In the genomic region with DNA sequence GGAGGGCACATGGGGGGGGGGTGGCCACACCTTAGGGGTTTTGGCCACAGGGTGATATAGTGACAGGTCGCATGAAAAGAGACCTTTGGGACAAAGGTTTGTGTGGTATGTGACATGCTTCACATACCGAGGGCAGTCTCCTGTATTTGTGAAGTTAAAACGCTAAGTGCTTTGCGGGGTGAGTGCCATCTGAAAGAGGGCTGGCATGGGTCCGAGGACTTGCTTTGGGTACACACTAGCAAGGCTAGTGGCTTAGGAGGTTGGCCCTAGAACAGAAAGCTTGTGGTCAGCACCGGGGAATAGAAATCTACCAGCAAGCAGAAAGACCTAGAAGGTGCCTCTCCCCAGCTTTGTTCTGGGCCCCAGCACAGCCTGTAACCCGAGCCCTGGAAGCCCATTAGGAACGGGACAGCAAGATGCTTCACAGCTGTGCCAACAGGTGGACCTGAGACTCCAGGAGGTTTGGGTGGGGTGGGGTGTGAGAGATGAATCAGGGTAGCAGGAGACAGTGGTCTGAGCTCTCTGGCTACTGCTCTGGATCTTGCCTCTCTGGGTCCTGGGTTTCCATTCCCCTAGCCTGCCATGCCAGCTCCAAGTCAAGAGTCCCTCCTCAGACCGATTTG, we compare ENCODE assay signal across 21 mouse cellular contexts.
DNase-seq lines count a peak whose midpoint lies in the region; ATAC-seq and TF ChIP-seq lines count a peak whose summit lies in the region.
"Had no signal": no experiment of that assay in that cellular context is flagged by ENCODE, and none has a peak within 500 bp of the region (broad histone marks: within the 10 kb centered on the region; RNA-seq: fewer than 3 reads in every experiment).

No protein-coding gene starts in this region.

- H3K9me3 ChIP-seq in limb, embryonic 11.5 days (ENCODE audit: control insufficient read depth, low read length), result no peaks in the 10 kb centered on the region
- no peaks in the 10 kb centered on the region for H3K9me3 ChIP-seq in limb, embryonic 10.5 days (replicated peaks)
- H3K9me3 ChIP-seq: embryonic facial prominence, embryonic 15.5 days; forebrain, embryonic 13.5 days; midbrain, embryonic 13.5 days had no signal

- H3K36me3 ChIP-seq in limb, embryonic 11.5 days (ENCODE audit: control insufficient read depth, insufficient read depth, low read length), result no peaks in the 10 kb centered on the region
- no peaks in the 10 kb centered on the region for H3K36me3 ChIP-seq in limb, embryonic 10.5 days
- H3K36me3 ChIP-seq: embryonic facial prominence, embryonic 15.5 days; midbrain, embryonic 13.5 days had no signal

- WGBS in limb, embryonic 11.5 days, result 62% methylated on average over 9 of the region's 9 CpGs
- 63% methylated on average over 9 of the region's 9 CpGs for WGBS in limb, embryonic 10.5 days
- 67% methylated on average over 9 of the region's 9 CpGs for WGBS in lung, adult 2 months

- 0 out of 2 replicates have a peak, but pooled peaks cover 8% of the 10 kb centered on the region for H3K4me1 ChIP-seq in limb, embryonic 11.5 days (ENCODE audit: control insufficient read depth, insufficient read depth, low read length)
- H3K4me1 ChIP-seq in limb, embryonic 10.5 days, result peaks cover 19% of the 10 kb centered on the region
- no peaks in the 10 kb centered on the region; the same call in none of the 2 replicates for H3K4me1 ChIP-seq in lung, adult 2 months (ENCODE audit: control insufficient read depth, insufficient read depth, low read length)
- H3K4me1 ChIP-seq: embryonic facial prominence, embryonic 15.5 days; megakaryocyte, embryonic 14.5 days had no signal

- no peak for TF ChIP-seq CTCF in lung, adult 2 months (IDR thresholded peaks at IDR 0.05; ENCODE audit: insufficient read depth, low read length)

- H3K4me2 ChIP-seq in limb, embryonic 11.5 days (ENCODE audit: low read depth, severe bottlenecking), result no peak overlapping the region
- H3K4me2 ChIP-seq: embryonic facial prominence, embryonic 15.5 days; forebrain, embryonic 13.5 days; heart, embryonic 11.5 days; hindbrain, embryonic 14.5 days; midbrain, embryonic 13.5 days had no signal

- DNase-seq in limb, embryonic 11.5 days (ENCODE audit: low spot score), result peak; percentile 38
- no peak for DNase-seq in limb, embryonic 10.5 days (ENCODE audit: low spot score)
- peak; percentile 49 for DNase-seq in lung, adult 2 months
- peak; percentile 45 for DNase-seq in lung, postnatal 14 days
- DNase-seq in adrenal gland, adult (ENCODE audit: inconsistent age in 2 of 2, low spot score in 1 of 2), result no peak
- no peak for DNase-seq in cerebellum, postnatal 14 days
- DNase-seq in kidney, postnatal 25 days, result no peak
- DNase-seq: cerebellum, adult 2 months; cerebellum, postnatal 25 days; heart, postnatal 4 days; liver; thymus, postnatal 14 days had no signal

- no peak for TF ChIP-seq POLR2A in lung, adult 2 months (IDR thresholded peaks at IDR 0.05; ENCODE audit: borderline replicate concordance, extremely low read depth, low read depth, low read length)

- H3K4me3 ChIP-seq in limb, embryonic 11.5 days (ENCODE audit: low read depth, low read length), result no peak overlapping the region
- no peak overlapping the region for H3K4me3 ChIP-seq in limb, embryonic 10.5 days
- H3K4me3 ChIP-seq in lung, adult 2 months (replicated peaks; ENCODE audit: extremely low read depth, low read depth, low read length), result no peak overlapping the region
- H3K4me3 ChIP-seq: embryonic facial prominence, embryonic 15.5 days; forebrain, embryonic 13.5 days; megakaryocyte, embryonic 14.5 days; midbrain, embryonic 13.5 days had no signal

- H3K27me3 ChIP-seq in limb, embryonic 11.5 days (ENCODE audit: control insufficient read depth, insufficient read depth, low read length), result peaks cover 8% of the 10 kb centered on the region
- peaks cover 88% of the 10 kb centered on the region for H3K27me3 ChIP-seq in limb, embryonic 10.5 days (ENCODE audit: low read depth, poor library complexity, severe bottlenecking)
- H3K27me3 ChIP-seq: embryonic facial prominence, embryonic 15.5 days; megakaryocyte, embryonic 14.5 days had no signal

- no peak overlapping the region for H3K9ac ChIP-seq in limb, embryonic 11.5 days (ENCODE audit: low read length)
- H3K9ac ChIP-seq: embryonic facial prominence, embryonic 15.5 days; forebrain, embryonic 13.5 days; hindbrain, embryonic 14.5 days; liver, embryonic 14.5 days; midbrain, embryonic 13.5 days had no signal

- no peak for ATAC-seq in limb, embryonic 11.5 days (ENCODE audit: insufficient number of reproducible peaks, low FRiP score, low TSS enrichment, low read depth)
- ATAC-seq: forebrain, embryonic 13.5 days; intestine, postnatal 0 days; midbrain, embryonic 13.5 days had no signal

- H3K27ac ChIP-seq in limb, embryonic 11.5 days (replicated peaks; ENCODE audit: low read depth, low read length), result no peak overlapping the region
- no peak overlapping the region for H3K27ac ChIP-seq in limb, embryonic 10.5 days
- H3K27ac ChIP-seq: embryonic facial prominence, embryonic 15.5 days; forebrain, embryonic 13.5 days; hindbrain, embryonic 14.5 days; kidney, postnatal 0 days; liver, embryonic 14.5 days; midbrain, embryonic 13.5 days had no signal

Comparison
In these comparisons a context has a peak if more than half of its experiments do, and no peak if none do; other contexts are left out.
1. DNase-seq: peak in limb, embryonic 11.5 days (single experiment), lung, adult 2 months (single experiment) and lung, postnatal 14 days (single experiment); none in limb, embryonic 10.5 days (single experiment), adrenal gland, adult (0 of 2), cerebellum, postnatal 14 days (0 of 2) and kidney, postnatal 25 days (0 of 2).